Mouse (Mus musculus) erythroblast, embryonic 14.5 days (primary cell): ENCODE measurements at regions not wholly inside any gene's neighbourhood (a gene's known extent, or its start where the extent isn't known, plus 50 kb on each side); places are given as distances from the start of the nearest gene placed in this dataset.

ENCODE experiments used
- GATA1 ChIP-seq: IDR thresholded peaks from 2 replicates; pipeline ENCODE4 v1.6.1; 2012; ENCODE audit warnings: low read length, inconsistent platforms, mixed read lengths
- TAL1 ChIP-seq: IDR thresholded peaks from 3 replicates; pipeline ENCODE4 v1.6.1; 2012; ENCODE audit warnings: low read length, inconsistent platforms, mixed read lengths

GRCm38 (mm10) chr17:51285362-51285761 is 106.2 kb upstream of the Tbc1d5 start:
- no peak for TF ChIP-seq GATA1
- no peak for TF ChIP-seq TAL1
